Mouse (Mus musculus): ENCODE results near the gene Pqlc3. TPM values are rescaled to one million over a fixed set of nuclear protein-coding genes. Genes with fewer than 3 reads are reported as not detected.
"Not testable (repeated sequence)": the region's sequence is repeated elsewhere in the genome, so short reads cannot be mapped to it uniquely, and the experiment has no call there.

Pqlc3 gene
- polyA plus RNA-seq, 1 experiment from 2014 or later: 12.8 TPM

DNA sequence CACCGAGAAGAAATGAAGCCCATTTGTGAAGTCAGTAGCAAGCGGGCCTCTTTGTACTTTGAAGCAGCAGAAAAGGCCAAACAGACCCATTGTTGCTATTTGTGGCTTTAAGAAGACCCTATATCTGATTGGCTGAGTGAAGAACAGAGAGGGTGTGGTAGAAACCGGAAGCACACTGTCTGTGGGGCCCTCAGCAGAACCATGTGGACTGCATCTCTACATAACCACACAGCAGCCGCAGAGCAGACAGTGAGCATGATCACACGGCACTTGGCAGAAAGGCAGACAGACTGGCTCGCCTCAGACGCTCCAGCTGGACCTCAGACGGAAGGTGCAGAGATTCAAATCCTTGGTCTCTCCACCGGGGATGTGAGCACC is 33.2 kb upstream of the Pqlc3 start:
- no peaks in the 10 kb centered on the region for H3K9me3 ChIP-seq
- no peak overlapping the region for H3K9ac ChIP-seq
- no peak overlapping the region for H3K27ac ChIP-seq
- no peaks in the 10 kb centered on the region for H3K36me3 ChIP-seq
- no peak overlapping the region for H3K4me3 ChIP-seq
- peaks cover 3% of the 10 kb centered on the region; the same call in 1 of the 2 replicates for H3K27me3 ChIP-seq
- no peak overlapping the region for H3K4me2 ChIP-seq
- 0 out of 2 replicates have a peak, but pooled peaks cover 7% of the 10 kb centered on the region for H3K4me1 ChIP-seq
- WGBS: 61% methylated on average over 9 of the region's 9 CpGs
- 0 out of 2 replicates have a peak, but pooled peaks have one; percentile 13 for ATAC-seq (ENCODE audit: insufficient number of reproducible peaks, insufficient read depth, low FRiP score, low TSS enrichment, low read depth)

DNA sequence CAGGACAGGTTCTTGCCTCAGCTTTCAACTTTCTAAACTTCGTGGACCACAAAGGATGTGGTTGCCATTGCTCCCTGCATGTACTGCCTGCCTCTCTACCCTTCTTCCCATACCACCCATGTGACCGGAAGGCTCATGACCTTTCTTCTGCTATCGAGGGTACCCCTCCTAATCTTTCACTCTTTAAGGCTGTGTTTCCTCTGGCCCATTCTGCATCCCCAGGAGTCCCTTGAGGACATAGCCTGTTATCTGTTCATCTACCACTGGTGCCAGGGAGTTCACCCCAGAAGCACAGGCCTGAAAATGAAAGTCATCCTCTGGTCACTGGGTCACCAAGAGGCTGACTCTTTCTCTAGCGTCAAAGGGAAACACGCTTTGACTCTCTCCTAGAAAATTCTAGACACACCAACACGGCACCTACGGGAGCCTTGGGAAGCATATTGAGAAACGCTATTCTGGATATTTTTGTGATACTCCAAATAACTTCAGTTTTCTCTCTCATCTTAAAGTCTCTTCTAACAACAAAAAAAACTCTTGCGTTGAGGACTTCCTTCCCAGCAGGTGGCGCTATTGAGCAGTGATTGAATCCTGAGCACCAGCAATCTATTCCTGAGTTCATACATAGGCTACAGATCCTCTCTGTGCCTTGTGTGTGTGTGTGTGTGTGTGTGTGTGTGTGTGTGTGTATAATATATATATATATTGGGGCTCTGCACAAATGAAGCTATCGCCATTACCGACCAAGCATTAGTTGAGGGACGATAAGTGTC is 32.7 kb upstream of the Pqlc3 start:
- Histone ChIP-seq H3K9ac (no peak overlapping the region), H3K9me3 (no peaks in the 10 kb centered on the region), H3K4me1 (0 out of 2 replicates have a peak, but pooled peaks cover 7% of the 10 kb centered on the region), H3K27me3 (peaks cover 3% of the 10 kb centered on the region; the same call in 1 of the 2 replicates), H3K4me2 (no peak overlapping the region), H3K27ac (no peak overlapping the region), H3K4me3 (no peak overlapping the region), H3K36me3 (no peaks in the 10 kb centered on the region)
- ATAC-seq (ENCODE audit: insufficient number of reproducible peaks, insufficient read depth, low FRiP score, low TSS enrichment, low read depth): no peak
- 38% methylated on average over 13 of the region's 13 CpGs for WGBS

DNA sequence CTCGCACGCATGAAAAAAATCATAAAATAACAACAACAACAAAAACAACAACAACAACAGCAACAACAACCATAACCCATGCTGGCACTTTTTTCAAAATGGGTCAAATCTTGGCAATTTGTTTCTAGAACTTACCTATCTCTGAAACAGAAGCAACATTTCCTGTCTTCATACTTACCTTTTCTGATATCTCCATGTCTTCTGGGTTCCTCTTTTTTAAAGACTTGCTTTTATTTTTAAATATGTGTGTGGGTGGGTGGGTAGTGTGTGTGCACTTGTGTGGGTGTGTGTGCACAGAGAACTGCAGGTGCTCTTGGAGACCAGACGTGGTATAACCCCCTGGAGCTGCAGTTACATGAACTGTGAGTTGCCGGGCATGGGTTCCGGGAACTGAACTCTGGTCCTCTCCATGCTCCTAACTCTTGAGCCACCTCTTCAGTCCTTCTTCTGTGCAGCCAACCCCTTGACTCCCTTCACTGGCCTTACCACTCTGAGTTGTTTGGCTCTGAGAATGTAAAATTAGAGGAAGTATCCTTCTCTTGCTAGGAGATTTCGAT is 24.4 kb upstream of the Pqlc3 start:
- Histone ChIP-seq H3K4me2 (no peak overlapping the region), H3K27ac (no peak overlapping the region), H3K9ac (no peak overlapping the region), H3K36me3 (no peaks in the 10 kb centered on the region), H3K4me3 (no peak overlapping the region), H3K4me1 (no peaks in the 10 kb centered on the region), H3K9me3 (no peaks in the 10 kb centered on the region), H3K27me3 (no peaks in the 10 kb centered on the region)
- ATAC-seq (ENCODE audit: insufficient number of reproducible peaks, insufficient read depth, low FRiP score, low TSS enrichment, low read depth): no peak
- 92% methylated on average over 6 of the region's 6 CpGs for WGBS

- WGBS: 80% methylated on average over 4 of the region's 4 CpGs
- ATAC-seq (ENCODE audit: insufficient number of reproducible peaks, insufficient read depth, low FRiP score, low TSS enrichment, low read depth): no peak
- H3K4me2 ChIP-seq: no peak overlapping the region
These were observed 21.9 kb upstream of the Pqlc3 start for GRCm38 (mm10) chr12:17022145-17022544.

GRCm38 (mm10) chr12:17021125-17021524 is 20.9 kb upstream of the Pqlc3 start:
- H3K4me1 ChIP-seq; H3K27me3 ChIP-seq; H3K9me3 ChIP-seq; H3K4me3 ChIP-seq; H3K36me3 ChIP-seq; H3K4me2 ChIP-seq; H3K27ac ChIP-seq; H3K9ac ChIP-seq; ATAC-seq (ENCODE audit: insufficient number of reproducible peaks, insufficient read depth, low FRiP score, low TSS enrichment, low read depth): not testable (repeated sequence)
- 89% methylated on average over 4 of the region's 4 CpGs for WGBS

More at GRCm38 (mm10) chr12:17022145-17022544, 21.9 kb upstream of the Pqlc3 start:
- Histone ChIP-seq H3K36me3 (no peaks in the 10 kb centered on the region), H3K4me1 (no peaks in the 10 kb centered on the region), H3K9ac (no peak overlapping the region), H3K9me3 (no peaks in the 10 kb centered on the region), H3K27ac (no peak overlapping the region), H3K27me3 (no peaks in the 10 kb centered on the region), H3K4me3 (no peak overlapping the region)

DNA sequence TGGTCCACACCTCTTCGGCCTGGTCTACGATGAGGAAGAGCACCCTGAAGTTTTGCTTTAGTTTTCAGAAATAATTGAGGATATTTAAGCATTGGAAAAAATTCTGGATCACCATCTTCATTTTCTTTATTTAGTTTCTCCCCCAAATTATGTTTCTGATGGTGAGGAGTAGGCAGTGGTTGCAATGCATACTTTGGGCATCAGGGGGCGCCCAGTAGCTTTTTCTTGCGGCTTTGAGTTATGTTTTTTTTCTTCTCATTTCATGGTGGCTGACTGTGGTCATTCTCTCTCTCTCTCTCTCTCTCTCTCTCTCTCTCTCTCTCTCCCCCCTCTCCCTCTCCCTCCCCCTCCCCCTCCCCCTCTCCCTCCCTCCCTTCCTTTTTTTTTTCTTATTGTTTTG is 18.3 kb upstream of the Pqlc3 start:
- Histone ChIP-seq H3K4me2 (no peak overlapping the region), H3K27ac (no peak overlapping the region), H3K4me3 (no peak overlapping the region), H3K9ac (no peak overlapping the region), H3K27me3 (no peaks in the 10 kb centered on the region), H3K9me3 (no peaks in the 10 kb centered on the region), H3K4me1 (no peaks in the 10 kb centered on the region), H3K36me3 (no peaks in the 10 kb centered on the region)
- ATAC-seq (ENCODE audit: insufficient number of reproducible peaks, insufficient read depth, low FRiP score, low TSS enrichment, low read depth): no peak
- 32% methylated on average over 4 of the region's 4 CpGs for WGBS

GRCm38 (mm10) chr12:17015711-17016110 is 15.5 kb upstream of the Pqlc3 start:
- Histone ChIP-seq H3K9ac (no peak overlapping the region), H3K4me1 (peaks cover 7% of the 10 kb centered on the region), H3K4me3 (no peak overlapping the region), H3K9me3 (no peaks in the 10 kb centered on the region), H3K27ac (no peak overlapping the region), H3K27me3 (0 out of 2 replicates have a peak, but pooled peaks cover 1% of the 10 kb centered on the region), H3K36me3 (no peaks in the 10 kb centered on the region), H3K4me2 (no peak overlapping the region)
- ATAC-seq (ENCODE audit: insufficient number of reproducible peaks, insufficient read depth, low FRiP score, low TSS enrichment, low read depth): no peak
- WGBS: 66% methylated on average over 2 of the region's 2 CpGs

DNA sequence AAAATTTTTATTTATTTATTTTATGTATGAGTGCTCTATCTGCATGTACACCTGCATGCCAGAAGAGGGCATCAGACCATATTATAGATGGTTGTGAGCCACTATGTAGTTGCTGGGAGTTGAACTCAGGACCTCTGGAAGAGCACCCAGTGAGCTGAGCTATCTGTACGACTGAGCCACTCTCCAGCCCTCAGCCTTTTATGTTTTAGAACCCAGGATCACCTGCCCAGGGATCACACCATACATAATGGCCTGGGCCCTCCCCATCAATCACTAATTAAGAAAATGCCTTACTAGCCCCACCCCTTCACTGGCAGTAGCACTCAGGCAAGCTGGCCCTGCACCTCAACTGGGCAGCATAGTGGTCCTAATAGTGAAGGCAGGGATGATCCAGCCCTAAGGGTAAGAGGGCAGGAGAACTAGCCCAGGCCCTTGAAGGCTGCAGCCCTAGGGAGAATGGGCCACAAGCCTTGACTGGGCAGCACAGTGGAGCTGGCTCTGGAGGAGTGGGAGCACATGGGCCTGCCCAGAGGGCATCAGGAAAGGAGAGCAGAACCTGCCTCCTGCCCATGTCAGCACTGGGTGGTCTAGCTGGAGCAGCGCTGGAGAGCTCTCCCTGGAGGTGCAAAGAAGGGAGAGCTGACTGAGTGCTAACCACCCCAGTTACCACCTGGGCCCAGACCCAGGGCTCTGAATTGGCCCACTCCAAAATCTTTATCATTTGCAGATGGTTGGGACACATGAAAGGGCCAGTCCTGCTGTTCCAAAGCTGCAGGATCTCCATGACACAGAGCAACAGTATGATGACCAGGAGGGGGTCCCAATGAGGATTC is 12.1 kb upstream of the Pqlc3 start:
- no peak overlapping the region for H3K9ac ChIP-seq
- no peak for ATAC-seq (ENCODE audit: insufficient number of reproducible peaks, insufficient read depth, low FRiP score, low TSS enrichment, low read depth)
- H3K36me3 ChIP-seq: no peaks in the 10 kb centered on the region
- H3K9me3 ChIP-seq: no peaks in the 10 kb centered on the region; the same call in 1 of the 2 replicates
- H3K27me3 ChIP-seq: 0 out of 2 replicates have a peak, but pooled peaks cover 3% of the 10 kb centered on the region
- H3K27ac ChIP-seq: no peak overlapping the region
- H3K4me2 ChIP-seq: no peak overlapping the region
- peaks cover 8% of the 10 kb centered on the region for H3K4me1 ChIP-seq
- WGBS: 73% methylated on average over 2 of the region's 2 CpGs
- no peak overlapping the region for H3K4me3 ChIP-seq

DNA sequence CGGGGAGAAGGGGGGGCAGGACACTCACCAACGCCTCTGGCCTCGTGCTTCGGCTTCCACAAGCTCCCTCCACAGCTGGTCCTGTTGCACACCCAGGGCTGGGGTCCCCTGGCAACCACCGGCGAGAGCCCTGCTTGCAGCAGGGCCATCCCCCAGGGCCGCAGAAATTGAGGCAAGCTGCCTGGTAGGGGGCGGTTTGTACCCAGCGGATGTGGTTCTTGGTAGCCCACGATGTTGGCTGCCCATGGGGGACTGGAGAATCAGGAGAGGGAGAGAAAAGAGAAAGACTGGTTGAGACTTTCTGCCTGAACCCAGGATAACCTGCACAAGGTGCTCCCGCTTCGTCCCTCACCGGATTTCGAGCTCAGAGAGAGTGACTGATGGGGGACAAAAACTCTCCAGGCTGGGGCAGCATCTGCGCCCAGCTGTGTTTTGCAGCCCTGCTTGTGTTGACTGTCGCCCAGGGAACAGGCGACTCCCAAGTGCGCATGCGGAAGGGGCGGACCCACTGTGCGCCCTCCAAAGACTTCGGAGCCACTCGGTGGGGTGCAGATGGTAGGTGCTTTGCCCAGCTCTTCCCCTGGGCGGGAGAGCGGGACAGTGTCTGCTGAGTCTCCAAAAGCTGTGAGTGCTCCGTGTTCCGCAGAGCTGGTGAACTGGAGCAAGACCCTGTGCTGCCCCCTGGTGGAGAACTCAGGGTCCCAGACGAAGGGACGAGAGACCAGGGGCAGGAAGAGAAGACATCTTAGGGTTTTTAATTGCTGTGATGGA is 11.1 kb upstream of the Pqlc3 start, which contains the start of gene 2410004P03Rik:
TSS of gene 2410004P03Rik (minus strand) at position 628 of the 771 bp plus-strand sequence.
- Histone ChIP-seq H3K4me2 (peak within 1 kb of the TSS; percentile 73), H3K9ac (peak within 1 kb of the TSS; percentile 69), H3K36me3 (no peaks in the 10 kb centered on the region), H3K4me3 (peak within 1 kb of the TSS; percentile 47), H3K9me3 (no peaks in the 10 kb centered on the region; the same call in 1 of the 2 replicates), H3K27me3 (0 out of 2 replicates have a peak, but pooled peaks cover 3% of the 10 kb centered on the region), H3K27ac (no peak within 1 kb of the TSS), H3K4me1 (peaks cover 8% of the 10 kb centered on the region)
- 7% methylated on average over 29 of the region's 29 CpGs for WGBS
- peak; percentile 57; the same call in 1 of the 2 replicates for ATAC-seq (ENCODE audit: insufficient number of reproducible peaks, insufficient read depth, low FRiP score, low TSS enrichment, low read depth)

GRCm38 (mm10) chr12:17009466-17009865 is 9.3 kb upstream of the Pqlc3 start:
- H3K9ac ChIP-seq: no peak overlapping the region

GRCm38 (mm10) chr12:17001211-17001610 is 1.0 kb upstream of the Pqlc3 start:
- H3K27me3 ChIP-seq: peaks cover 13% of the 10 kb centered on the region
- WGBS: 49% methylated on average over 4 of the region's 4 CpGs

More at GRCm38 (mm10) chr12:17009466-17009865, 9.3 kb upstream of the Pqlc3 start:
- no peaks in the 10 kb centered on the region for H3K36me3 ChIP-seq
- 0 out of 2 replicates have a peak, but pooled peaks cover 3% of the 10 kb centered on the region for H3K27me3 ChIP-seq
- 93% methylated on average over 6 of the region's 6 CpGs for WGBS
- no peak for ATAC-seq (ENCODE audit: insufficient number of reproducible peaks, insufficient read depth, low FRiP score, low TSS enrichment, low read depth)
- H3K9me3 ChIP-seq: no peaks in the 10 kb centered on the region; the same call in 1 of the 2 replicates
- peaks cover 8% of the 10 kb centered on the region for H3K4me1 ChIP-seq
- H3K4me2 ChIP-seq: no peak overlapping the region
- no peak overlapping the region for H3K27ac ChIP-seq
- H3K4me3 ChIP-seq: no peak overlapping the region

More at GRCm38 (mm10) chr12:17001211-17001610, 1.0 kb upstream of the Pqlc3 start:
- H3K27ac ChIP-seq: no peak overlapping the region
- no peak overlapping the region for H3K4me2 ChIP-seq
- H3K9me3 ChIP-seq: no peaks in the 10 kb centered on the region
- H3K9ac ChIP-seq: no peak overlapping the region
- H3K36me3 ChIP-seq: no peaks in the 10 kb centered on the region
- H3K4me3 ChIP-seq: no peak overlapping the region
- no peak for ATAC-seq (ENCODE audit: insufficient number of reproducible peaks, insufficient read depth, low FRiP score, low TSS enrichment, low read depth)
- peaks cover 22% of the 10 kb centered on the region for H3K4me1 ChIP-seq
